Mouse (Mus musculus): ENCODE results near the gene Rpn2. TPM values are rescaled to one million over a fixed set of nuclear protein-coding genes. Genes with fewer than 3 reads are reported as not detected.

Gene Rpn2
- polyA plus RNA-seq, 1 experiment: 97.0 TPM

DNA sequence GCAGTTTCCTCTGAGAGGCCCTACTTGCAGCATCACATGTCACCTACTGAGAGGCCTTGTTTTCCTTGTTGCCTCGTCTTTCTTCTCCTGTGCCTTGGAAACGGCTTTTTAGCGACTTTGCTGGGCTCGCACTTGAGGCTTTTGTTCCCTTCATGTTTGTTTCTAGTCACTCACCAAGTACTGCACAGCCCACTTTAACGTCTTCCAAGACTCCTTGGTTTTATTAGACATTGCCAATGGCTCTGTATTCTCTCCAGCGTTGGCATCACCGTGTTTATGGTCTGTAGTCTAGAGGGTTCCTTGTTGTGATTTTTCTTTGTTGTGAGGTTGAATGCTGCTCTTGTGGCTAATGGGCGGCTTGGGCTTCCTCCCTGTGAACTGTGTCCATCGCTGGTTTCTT, 24.3 kb downstream of the Rpn2 start:
- TF ChIP-seq CTCF (IDR thresholded peaks at IDR 0.05; ENCODE audit: control insufficient read depth, insufficient read depth, low read length) (no peak), POLR2A (IDR thresholded peaks at IDR 0.05; ENCODE audit: borderline replicate concordance, control insufficient read depth, low read depth, low read length) (no peak)
- Histone ChIP-seq H3K27ac (ENCODE audit: control insufficient read depth, insufficient read depth, low read depth, low read length, poor library complexity) (no peak overlapping the region), H3K4me3 (replicated peaks; ENCODE audit: control insufficient read depth, low read depth, low read length) (no peak overlapping the region), H3K4me1 (ENCODE audit: control insufficient read depth, insufficient read depth, low read length) (no peaks in the 10 kb centered on the region)
- WGBS: 89% methylated on average over 9 of the region's 9 CpGs

DNA sequence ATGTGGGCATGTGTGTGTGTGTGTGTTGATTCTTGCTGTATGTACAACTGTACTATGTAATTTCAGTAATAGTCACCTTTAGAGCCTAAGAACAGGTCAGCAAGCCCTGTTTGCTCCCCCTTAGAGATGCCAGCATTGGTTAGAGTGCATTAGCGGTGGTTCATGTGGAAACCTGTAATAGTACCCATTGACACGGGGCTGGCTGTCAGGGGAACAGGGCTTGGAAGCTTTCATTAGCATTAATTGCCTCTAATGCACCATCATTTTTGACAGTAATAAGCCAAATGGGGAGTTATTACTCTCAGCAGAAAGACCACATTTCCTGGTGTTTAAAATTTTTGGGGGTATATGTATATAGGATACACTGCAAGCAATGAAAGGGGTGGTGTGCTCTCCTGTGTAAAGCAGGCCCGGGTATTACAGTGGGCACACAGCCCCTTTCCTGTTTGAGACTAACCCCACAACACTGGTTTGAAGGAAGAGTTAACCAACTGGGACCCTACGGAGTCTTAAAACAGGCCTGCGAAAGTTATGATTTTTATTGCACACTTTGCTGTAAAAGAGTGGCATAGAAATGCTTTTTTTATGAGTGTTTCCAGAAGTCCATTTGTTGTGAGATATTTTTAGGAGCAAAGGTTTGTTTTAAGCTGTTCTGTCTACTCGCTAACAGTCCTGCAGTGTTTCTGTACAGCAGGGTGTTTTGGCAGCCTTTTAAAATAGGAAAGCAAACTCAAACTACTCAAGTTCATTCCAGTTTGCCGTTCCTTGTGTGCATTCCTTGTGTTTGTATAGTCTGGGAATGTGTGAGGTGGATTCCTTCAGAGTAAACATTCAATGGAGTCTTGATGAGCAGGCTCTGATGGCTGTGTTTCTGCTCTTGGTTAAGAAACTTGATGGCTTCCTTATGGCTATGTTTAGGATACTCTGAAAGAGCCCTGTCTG, 27.5 kb downstream of the Rpn2 start:
- TF ChIP-seq POLR2A (IDR thresholded peaks at IDR 0.05; ENCODE audit: borderline replicate concordance, control insufficient read depth, low read depth, low read length) (no peak), CTCF (IDR thresholded peaks at IDR 0.05; ENCODE audit: control insufficient read depth, insufficient read depth, low read length) (no peak)
- Histone ChIP-seq H3K4me3 (replicated peaks; ENCODE audit: control insufficient read depth, low read depth, low read length) (no peak overlapping the region), H3K27ac (ENCODE audit: control insufficient read depth, insufficient read depth, low read depth, low read length, poor library complexity) (no peak overlapping the region), H3K4me1 (ENCODE audit: control insufficient read depth, insufficient read depth, low read length) (no peaks in the 10 kb centered on the region)
- 89% methylated on average over 7 of the region's 7 CpGs for WGBS

GRCm38 (mm10) chr2:157307715-157308265, 29.0 kb downstream of the Rpn2 start:
- Histone ChIP-seq H3K4me1 (ENCODE audit: control insufficient read depth, insufficient read depth, low read length) (no peaks in the 10 kb centered on the region), H3K27ac (ENCODE audit: control insufficient read depth, insufficient read depth, low read depth, low read length, poor library complexity) (no peak overlapping the region), H3K4me3 (replicated peaks; ENCODE audit: control insufficient read depth, low read depth, low read length) (no peak overlapping the region)
- no peak for TF ChIP-seq POLR2A (IDR thresholded peaks at IDR 0.05; ENCODE audit: borderline replicate concordance, control insufficient read depth, low read depth, low read length)
- WGBS: 86% methylated on average over 4 of the region's 4 CpGs

GRCm38 (mm10) chr2:157308273-157308917, 29.6 kb downstream of the Rpn2 start:
- WGBS: 93% methylated on average over 2 of the region's 2 CpGs
- no peak overlapping the region for H3K4me3 ChIP-seq (replicated peaks; ENCODE audit: control insufficient read depth, low read depth, low read length)
- H3K27ac ChIP-seq (ENCODE audit: control insufficient read depth, insufficient read depth, low read depth, low read length, poor library complexity): no peak overlapping the region
- TF ChIP-seq POLR2A (IDR thresholded peaks at IDR 0.05; ENCODE audit: borderline replicate concordance, control insufficient read depth, low read depth, low read length): no peak
- TF ChIP-seq CTCF (IDR thresholded peaks at IDR 0.05; ENCODE audit: control insufficient read depth, insufficient read depth, low read length): no peak
- no peaks in the 10 kb centered on the region for H3K4me1 ChIP-seq (ENCODE audit: control insufficient read depth, insufficient read depth, low read length)

DNA sequence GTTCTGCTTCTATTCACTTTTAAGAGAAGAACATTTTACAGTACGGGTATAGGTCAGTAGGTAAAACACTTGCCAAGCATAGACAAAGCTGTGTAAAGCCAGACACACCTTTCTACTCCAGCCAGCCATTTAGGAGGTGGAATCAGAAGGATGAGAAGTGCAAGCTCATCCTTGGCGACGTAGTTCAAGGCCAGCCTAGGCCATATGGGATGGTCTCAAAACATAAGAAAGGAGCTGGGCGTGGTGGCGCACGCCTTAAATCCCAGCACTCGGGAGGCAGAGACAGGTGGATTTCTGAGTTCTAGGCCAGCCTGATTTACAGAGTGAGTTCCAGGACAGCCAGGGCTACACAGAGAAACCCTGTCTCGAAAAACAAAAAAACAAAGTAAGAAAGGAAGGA, 30.8 kb downstream of the Rpn2 start:
- Histone ChIP-seq H3K4me1 (ENCODE audit: control insufficient read depth, insufficient read depth, low read length) (no peaks in the 10 kb centered on the region), H3K4me3 (replicated peaks; ENCODE audit: control insufficient read depth, low read depth, low read length) (no peak overlapping the region), H3K27ac (ENCODE audit: control insufficient read depth, insufficient read depth, low read depth, low read length, poor library complexity) (no peak overlapping the region)
- TF ChIP-seq POLR2A (IDR thresholded peaks at IDR 0.05; ENCODE audit: borderline replicate concordance, control insufficient read depth, low read depth, low read length) (no peak), CTCF (IDR thresholded peaks at IDR 0.05; ENCODE audit: control insufficient read depth, insufficient read depth, low read length) (no peak)
- WGBS: 90% methylated on average over 8 of the region's 8 CpGs

DNA sequence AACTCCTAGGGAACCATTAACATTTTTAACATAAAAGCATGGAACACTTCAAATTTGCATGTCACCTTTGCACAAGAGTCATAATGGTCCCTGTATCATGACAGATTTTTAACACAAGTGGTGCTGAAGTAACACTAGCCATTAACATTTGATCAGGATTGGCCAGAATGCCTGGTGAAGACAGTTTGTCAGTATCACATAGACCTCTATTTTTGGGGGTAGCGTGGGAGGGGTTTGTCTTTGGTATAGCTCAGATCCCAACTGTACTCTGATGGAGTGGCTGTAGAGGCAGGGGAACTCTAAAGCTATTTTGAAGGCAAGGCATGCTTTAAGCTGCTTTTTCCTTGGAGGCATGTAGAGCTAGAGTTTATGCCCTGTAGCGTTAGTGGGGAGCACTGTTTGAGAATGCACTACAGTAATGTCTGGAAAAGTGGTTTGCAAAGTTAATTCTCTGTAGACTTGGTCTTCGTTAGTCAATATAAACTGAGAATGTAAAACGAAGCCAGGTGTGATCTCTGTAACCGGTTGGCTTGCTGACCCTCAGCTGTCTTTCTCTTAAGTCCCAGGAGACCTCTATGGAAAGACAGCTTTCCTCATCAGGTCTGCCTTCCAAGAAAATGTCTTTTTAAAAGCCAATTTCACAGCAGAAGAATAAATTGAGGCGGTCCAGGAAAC, 32.3 kb downstream of the Rpn2 start:
- Histone ChIP-seq H3K4me1 (ENCODE audit: control insufficient read depth, insufficient read depth, low read length) (no peaks in the 10 kb centered on the region), H3K27ac (ENCODE audit: control insufficient read depth, insufficient read depth, low read depth, low read length, poor library complexity) (no peak overlapping the region), H3K4me3 (replicated peaks; ENCODE audit: control insufficient read depth, low read depth, low read length) (no peak overlapping the region)
- TF ChIP-seq POLR2A (IDR thresholded peaks at IDR 0.05; ENCODE audit: borderline replicate concordance, control insufficient read depth, low read depth, low read length) (no peak), CTCF (IDR thresholded peaks at IDR 0.05; ENCODE audit: control insufficient read depth, insufficient read depth, low read length) (no peak)
- WGBS: 88% methylated on average over 6 of the region's 6 CpGs

DNA sequence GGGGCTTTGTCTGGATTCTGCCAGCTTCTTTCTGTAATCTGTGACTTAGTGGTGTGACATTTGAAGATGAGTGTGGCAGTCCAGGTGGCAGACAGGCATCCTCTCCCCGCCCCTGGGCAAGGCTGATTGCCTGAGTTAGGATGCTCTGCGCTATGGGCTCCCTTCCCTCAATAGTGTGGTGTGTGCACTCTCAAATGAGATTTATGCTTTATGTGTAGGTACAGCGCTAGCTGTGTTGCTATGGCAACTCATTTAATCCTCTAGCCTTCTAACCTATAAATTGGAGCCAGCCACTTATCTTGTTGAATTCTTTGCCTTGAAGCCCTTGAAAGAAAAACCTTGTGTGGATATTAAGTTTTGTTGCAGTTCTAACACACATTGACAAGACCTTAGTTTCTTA, 34.9 kb downstream of the Rpn2 start:
- H3K4me1 ChIP-seq (ENCODE audit: control insufficient read depth, insufficient read depth, low read length): no peaks in the 10 kb centered on the region
- 95% methylated on average over 3 of the region's 3 CpGs for WGBS
- H3K4me3 ChIP-seq (replicated peaks; ENCODE audit: control insufficient read depth, low read depth, low read length): no peak overlapping the region
- no peak overlapping the region for H3K27ac ChIP-seq (ENCODE audit: control insufficient read depth, insufficient read depth, low read depth, low read length, poor library complexity)
- TF ChIP-seq CTCF (IDR thresholded peaks at IDR 0.05; ENCODE audit: control insufficient read depth, insufficient read depth, low read length) (no peak), POLR2A (IDR thresholded peaks at IDR 0.05; ENCODE audit: borderline replicate concordance, control insufficient read depth, low read depth, low read length) (no peak)

- TF ChIP-seq CTCF (IDR thresholded peaks at IDR 0.05; ENCODE audit: control insufficient read depth, insufficient read depth, low read length) (no peak), POLR2A (IDR thresholded peaks at IDR 0.05; ENCODE audit: borderline replicate concordance, control insufficient read depth, low read depth, low read length) (no peak)
- WGBS: 87% methylated on average over 7 of the region's 7 CpGs
- no peak overlapping the region for H3K27ac ChIP-seq (ENCODE audit: control insufficient read depth, insufficient read depth, low read depth, low read length, poor library complexity)
- no peaks in the 10 kb centered on the region for H3K4me1 ChIP-seq (ENCODE audit: control insufficient read depth, insufficient read depth, low read length)
- H3K4me3 ChIP-seq (replicated peaks; ENCODE audit: control insufficient read depth, low read depth, low read length): no peak overlapping the region
Observed at GRCm38 (mm10) chr2:157314310-157314709, 35.5 kb downstream of the Rpn2 start.

Measured in bone marrow, adult 2 months (tissue).